Mouse (Mus musculus) liver, embryonic 15.5 days (tissue): ENCODE data around the gene Col1a1. TPM values are rescaled to one million over a fixed set of nuclear protein-coding genes. Genes with fewer than 3 reads are reported as not detected.

Source experiments
- ATAC-seq: fragments of 200-750 bp; cut with Nextera tagmentation; 2 replicates; pipeline ENCODE4 v1.8.0; 2017; ENCODE audit warnings: moderate number of reproducible peaks, mild to moderate bottlenecking, moderate library complexity; ENCODE audit not compliant: insufficient read depth
- H3K27ac ChIP-seq: fragments of 300-500 bp; sonication (generic); replicated peaks from 2 replicates; pipeline ENCODE4 v1.5.1; 2015; ENCODE audit warnings: mild to moderate bottlenecking, inconsistent platforms
- H3K27me3 ChIP-seq: fragments of 300-500 bp; sonication (generic); 2 replicates; pipeline ENCODE4 v1.6.1; 2015; ENCODE audit warnings: mild to moderate bottlenecking, inconsistent platforms
- H3K36me3 ChIP-seq: fragments of 300-500 bp; sonication (generic); replicated peaks from 2 replicates; pipeline ENCODE4 v1.6.1; 2015; ENCODE audit warnings: moderate library complexity, mild to moderate bottlenecking, inconsistent platforms
- H3K4me1 ChIP-seq: fragments of 300-500 bp; sonication (generic); replicated peaks from 2 replicates; pipeline ENCODE4 v1.6.1; 2015; ENCODE audit warnings: inconsistent platforms
- H3K4me2 ChIP-seq: fragments of 300-500 bp; sonication (generic); 2 replicates; pipeline ENCODE4 v1.6.1; 2015; ENCODE audit warnings: moderate library complexity, mild to moderate bottlenecking, inconsistent platforms
- H3K4me3 ChIP-seq: fragments of 300-500 bp; sonication (generic); replicated peaks from 2 replicates; pipeline ENCODE4 v1.5.1; 2015; ENCODE audit warnings: mild to moderate bottlenecking, inconsistent platforms
- H3K9ac ChIP-seq: fragments of 300-500 bp; sonication (generic); 2 replicates; pipeline ENCODE4 v1.6.1; 2015; ENCODE audit warnings: moderate library complexity, mild to moderate bottlenecking, inconsistent platforms
- H3K9me3 ChIP-seq: fragments of 300-500 bp; sonication (generic); replicated peaks from 2 replicates; pipeline ENCODE4 v1.6.1; 2016; ENCODE audit warnings: inconsistent platforms
- WGBS: fragments of 180-500 bp; shearing (Covaris S2); methylation state at CpG from one replicate; pipeline ENCODE4 v1.1.7; 2015; ENCODE audit warnings: mixed read lengths; ENCODE audit not compliant: insufficient replicate concordance; 5-methylcytosine and 5-hydroxymethylcytosine counted together
- polyA plus RNA-seq: library from polyadenylated mRNA; unstranded; fragments of >200 nt; fragmentation: Nextera tagmentation; extraction: Ambion mirVana; gene quantifications from 2 replicates; pipeline ENCODE4 v1.2.1, GENCODE M21; 2015

Gene Col1a1
- polyA plus RNA-seq, 1 experiment from 2014 or later: 76.5 TPM

DNA sequence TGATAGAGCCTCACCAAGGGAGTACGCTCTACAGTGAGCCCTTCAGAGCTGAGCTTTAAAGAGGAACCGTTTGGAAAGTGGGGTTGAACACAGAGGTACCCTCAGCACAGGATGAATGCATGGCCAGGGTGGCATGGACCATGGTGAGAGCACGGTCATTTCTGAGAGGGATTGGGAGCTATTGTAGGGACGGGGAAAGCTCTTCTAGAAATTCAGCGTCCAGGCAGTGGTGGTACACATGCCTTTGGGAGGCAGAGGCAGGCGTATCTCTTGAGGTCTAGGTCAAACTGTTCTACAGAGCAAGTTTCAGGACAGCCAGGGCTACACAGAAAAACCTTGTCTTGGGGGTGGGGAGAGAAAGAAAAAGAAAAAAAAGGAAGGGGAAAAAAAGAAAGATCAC is 61.0 kb downstream of the Col1a1 start:
- Histone ChIP-seq H3K9ac (peak overlapping the region; percentile 61; the same call in 1 of the 2 replicates), H3K36me3 (peaks cover 55% of the 10 kb centered on the region), H3K27me3 (no peaks in the 10 kb centered on the region), H3K27ac (peak overlapping the region; percentile 90), H3K4me2 (peak overlapping the region; percentile 97), H3K4me3 (peak overlapping the region; percentile 56; the same call in 1 of the 2 replicates), H3K4me1 (peaks cover 100% of the 10 kb centered on the region), H3K9me3 (no peaks in the 10 kb centered on the region)
- 55% methylated on average over 6 of the region's 6 CpGs for WGBS
- no peak for ATAC-seq

DNA sequence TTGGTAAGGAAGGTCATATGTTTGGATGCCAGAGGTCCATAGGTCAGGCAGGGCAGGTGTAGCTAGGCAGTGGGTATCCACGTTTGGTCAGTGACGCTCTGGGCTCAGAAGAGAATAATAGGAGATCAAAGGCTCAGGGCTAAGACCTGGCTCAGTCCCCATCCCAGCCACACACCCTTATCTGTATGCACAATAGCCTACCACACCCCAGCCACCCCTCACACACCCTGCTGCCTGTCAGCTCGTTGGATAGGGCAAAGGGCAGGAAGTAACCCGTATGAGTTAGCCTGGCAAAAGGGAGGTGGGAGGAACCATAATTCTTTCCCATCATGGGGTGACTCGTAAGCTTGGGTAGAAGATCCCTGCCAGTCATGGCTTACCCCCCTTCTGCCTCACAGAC is 61.6 kb downstream of the Col1a1 start:
- H3K9ac ChIP-seq: peak overlapping the region; percentile 61
- H3K4me1 ChIP-seq: peaks cover 100% of the 10 kb centered on the region
- ATAC-seq: peak; percentile 93
- H3K27me3 ChIP-seq: no peaks in the 10 kb centered on the region
- 10% methylated on average over 5 of the region's 5 CpGs for WGBS
- no peaks in the 10 kb centered on the region for H3K9me3 ChIP-seq
- peak overlapping the region; percentile 97 for H3K4me2 ChIP-seq
- peaks cover 62% of the 10 kb centered on the region for H3K36me3 ChIP-seq
- peak overlapping the region; percentile 56 for H3K4me3 ChIP-seq
- peak overlapping the region; percentile 90 for H3K27ac ChIP-seq

DNA sequence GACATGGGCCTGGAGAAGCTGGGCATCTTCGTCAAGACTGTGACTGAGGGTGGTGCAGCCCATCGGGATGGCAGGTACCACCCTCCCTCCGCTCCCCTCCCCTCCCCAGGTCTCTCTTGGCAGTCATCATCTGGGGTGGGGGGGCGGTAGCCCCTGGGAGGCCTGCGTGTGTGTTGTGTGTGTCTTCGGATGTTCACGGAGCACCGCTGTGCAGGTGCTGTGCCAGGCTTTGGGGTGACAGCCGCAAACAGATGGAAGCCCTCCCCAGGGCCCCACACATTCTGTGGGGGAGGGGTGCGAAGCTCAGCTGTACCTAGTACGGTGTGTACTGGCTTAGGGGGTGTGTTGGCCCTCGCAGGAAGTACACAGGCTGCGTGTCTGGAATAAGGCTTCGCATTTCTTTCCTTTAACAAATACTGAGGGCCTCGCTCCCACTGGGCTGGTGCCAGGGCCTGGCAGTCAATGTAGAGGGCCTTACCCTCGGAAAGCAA is 62.1 kb downstream of the Col1a1 start:
- peak; percentile 60 for ATAC-seq
- WGBS: 41% methylated on average over 16 of the region's 16 CpGs
- Histone ChIP-seq H3K4me2 (peak overlapping the region; percentile 97), H3K36me3 (peaks cover 66% of the 10 kb centered on the region), H3K27ac (peak overlapping the region; percentile 90), H3K9me3 (no peaks in the 10 kb centered on the region), H3K27me3 (no peaks in the 10 kb centered on the region), H3K4me1 (peaks cover 100% of the 10 kb centered on the region), H3K4me3 (peak overlapping the region; percentile 56), H3K9ac (peak overlapping the region; percentile 61)

DNA sequence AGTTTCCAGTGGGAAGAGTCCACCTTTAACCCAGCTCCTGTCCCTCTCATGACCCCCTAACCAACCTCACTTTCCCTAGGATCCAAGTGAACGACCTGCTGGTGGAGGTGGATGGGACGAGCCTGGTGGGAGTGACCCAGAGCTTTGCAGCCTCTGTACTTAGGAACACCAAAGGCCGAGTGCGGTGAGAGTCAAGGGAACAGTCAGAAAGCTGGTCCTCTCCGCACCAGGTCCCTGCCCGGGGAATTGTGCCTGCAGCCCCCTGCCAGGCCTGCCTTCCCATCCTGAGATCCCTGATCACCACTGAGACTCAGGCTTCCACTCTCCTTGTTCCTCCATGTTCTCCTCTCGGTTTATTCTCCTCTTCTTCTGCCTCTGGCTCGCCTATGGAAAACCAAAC is 64.1 kb downstream of the Col1a1 start:
- Histone ChIP-seq H3K9me3 (no peaks in the 10 kb centered on the region), H3K27me3 (no peaks in the 10 kb centered on the region), H3K4me3 (no peak overlapping the region), H3K4me1 (peaks cover 95% of the 10 kb centered on the region), H3K36me3 (peaks cover 86% of the 10 kb centered on the region), H3K27ac (peak overlapping the region; percentile 68), H3K9ac (peak overlapping the region; percentile 18; the same call in 1 of the 2 replicates), H3K4me2 (peak overlapping the region; percentile 97)
- ATAC-seq: no peak
- 67% methylated on average over 8 of the region's 8 CpGs for WGBS

DNA sequence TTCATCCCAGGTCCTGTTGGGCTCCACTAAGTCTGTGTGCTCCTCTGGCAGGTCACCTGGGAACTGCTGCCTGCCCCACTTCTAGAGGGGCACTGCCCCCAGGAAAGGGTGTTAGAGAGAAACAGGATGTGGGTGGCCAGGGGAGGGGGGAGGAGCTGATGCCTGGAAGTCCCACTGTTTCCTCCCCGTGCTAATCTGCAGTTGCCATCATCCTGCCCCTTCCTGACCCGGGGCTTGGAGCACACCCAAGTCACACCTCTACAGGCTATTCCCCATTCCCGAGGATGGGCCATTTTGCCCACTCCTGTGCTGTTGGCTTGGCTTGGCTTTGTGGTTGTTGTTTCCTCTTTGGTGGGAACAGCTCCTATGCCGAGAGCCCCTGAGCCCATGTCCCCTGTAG is 64.5 kb downstream of the Col1a1 start:
- Histone ChIP-seq H3K9me3 (no peaks in the 10 kb centered on the region), H3K4me3 (no peak overlapping the region), H3K9ac (peak overlapping the region; percentile 18; the same call in 1 of the 2 replicates), H3K4me1 (peaks cover 95% of the 10 kb centered on the region), H3K27me3 (no peaks in the 10 kb centered on the region), H3K36me3 (peaks cover 90% of the 10 kb centered on the region), H3K4me2 (peak overlapping the region; percentile 97), H3K27ac (peak overlapping the region; percentile 68)
- ATAC-seq: no peak
- WGBS: 14% methylated on average over 4 of the region's 4 CpGs

DNA sequence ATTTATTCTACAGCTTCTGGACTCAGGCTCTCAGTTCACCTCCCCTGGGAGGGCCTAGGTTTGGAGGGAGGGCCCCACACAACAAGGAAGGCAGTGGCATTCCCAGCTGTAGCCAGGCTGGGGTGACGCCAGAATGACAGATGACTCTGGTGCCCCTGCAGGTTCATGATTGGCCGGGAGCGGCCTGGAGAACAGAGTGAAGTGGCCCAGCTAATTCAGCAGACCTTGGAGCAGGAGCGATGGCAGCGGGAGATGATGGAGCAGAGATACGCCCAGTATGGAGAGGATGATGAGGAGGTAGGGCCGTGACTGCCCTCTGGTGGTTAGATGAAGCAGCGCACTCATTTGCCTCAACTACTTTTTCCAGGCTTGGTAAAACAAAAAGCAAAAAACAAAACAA is 65.0 kb downstream of the Col1a1 start:
- Histone ChIP-seq H3K27ac (peak overlapping the region; percentile 68), H3K9ac (peak overlapping the region; percentile 18; the same call in 1 of the 2 replicates), H3K4me3 (no peak overlapping the region), H3K4me1 (peaks cover 95% of the 10 kb centered on the region), H3K9me3 (no peaks in the 10 kb centered on the region), H3K4me2 (peak overlapping the region; percentile 97), H3K27me3 (no peaks in the 10 kb centered on the region), H3K36me3 (peaks cover 95% of the 10 kb centered on the region)
- peak; percentile 20; the same call in 1 of the 2 replicates for ATAC-seq
- 3% methylated on average over 8 of the region's 8 CpGs for WGBS

DNA sequence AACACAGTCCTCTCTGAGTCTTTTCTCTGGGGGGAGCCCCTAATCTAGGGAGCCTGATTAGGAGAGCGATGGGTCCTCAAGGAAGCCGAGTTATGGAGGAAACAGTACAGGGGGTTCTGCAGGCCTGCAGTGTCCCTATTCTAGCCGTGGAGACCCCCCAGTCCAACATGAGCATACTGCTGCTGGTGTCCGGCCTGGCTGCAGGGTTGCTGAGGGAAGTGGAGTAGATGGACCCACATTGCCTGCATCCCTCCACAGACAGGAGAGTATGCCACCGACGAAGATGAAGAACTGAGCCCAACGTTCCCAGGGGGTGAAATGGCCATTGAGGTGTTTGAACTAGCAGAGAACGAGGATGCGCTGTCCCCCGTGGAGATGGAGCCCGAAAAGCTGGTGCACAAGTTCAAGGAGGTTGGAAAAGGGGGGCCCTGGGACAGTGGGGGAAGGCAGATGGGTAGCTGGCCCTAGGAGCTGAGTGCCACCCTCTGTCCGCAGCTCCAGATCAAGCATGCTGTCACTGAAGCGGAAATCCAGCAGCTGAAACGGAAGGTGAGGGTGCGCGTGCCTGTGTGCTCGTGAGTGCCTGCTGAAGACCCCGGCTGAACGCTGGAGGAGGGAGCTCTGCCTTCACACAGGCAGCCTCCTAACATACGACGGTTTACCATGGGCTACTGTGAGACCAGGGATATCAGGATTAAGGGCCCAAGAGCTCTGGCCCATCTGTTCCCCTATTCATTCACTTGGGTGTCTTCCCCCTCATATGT is 65.7 kb downstream of the Col1a1 start:
- Histone ChIP-seq H3K9ac (no peak overlapping the region), H3K36me3 (peaks cover 88% of the 10 kb centered on the region), H3K27ac (peak overlapping the region; percentile 30), H3K4me1 (peaks cover 95% of the 10 kb centered on the region), H3K4me2 (no peak overlapping the region), H3K4me3 (no peak overlapping the region), H3K9me3 (no peaks in the 10 kb centered on the region), H3K27me3 (no peaks in the 10 kb centered on the region)
- 85% methylated on average over 21 of the region's 21 CpGs for WGBS
- no peak for ATAC-seq

Other genes starting within 250 kb of the Col1a1 start
- not detected in 2 replicates for gene Gm11541, start 231.7 kb upstream of the Col1a1 start, polyA plus RNA-seq
- gene Cdc34b, start 194.4 kb upstream of the Col1a1 start, polyA plus RNA-seq: not detected in 2 replicates
- gene Tmem92, start 153.5 kb upstream of the Col1a1 start, polyA plus RNA-seq: not detected in 2 replicates
- not detected in 2 replicates for gene Hils1, start 31.4 kb downstream of the Col1a1 start, polyA plus RNA-seq
- gene Sgca, start 40.1 kb downstream of the Col1a1 start, polyA plus RNA-seq: 0.35 and 1.1 TPM in 2 replicates
- gene Ppp1r9b, start 54.8 kb downstream of the Col1a1 start, polyA plus RNA-seq: 8.2 and 8.8 TPM in 2 replicates
- 33.9 and 39.2 TPM in 2 replicates for gene Samd14, start 73.7 kb downstream of the Col1a1 start, polyA plus RNA-seq
- 10.2 and 10.8 TPM in 2 replicates for gene Pdk2, start 105.1 kb downstream of the Col1a1 start, polyA plus RNA-seq
- gene Itga3, start 140.6 kb downstream of the Col1a1 start, polyA plus RNA-seq: 2.0 and 2.6 TPM in 2 replicates
- gene Dlx3, start 183.9 kb downstream of the Col1a1 start, polyA plus RNA-seq: 0.05 TPM in 1 of 2 replicates, not detected in the other
- 0.07 and 0.09 TPM in 2 replicates for gene Dlx4, start 210.0 kb downstream of the Col1a1 start, polyA plus RNA-seq